Comparison of ENCODE assay signal across 9 mouse cellular contexts in genomic region chr3:55652321-55652720, GRCm38 (mm10).
A peak's percentile ranks its signal among the peaks of the same experiment; 100 is the strongest.
DNase-seq lines count a peak whose midpoint lies in the region; ATAC-seq and TF ChIP-seq lines count a peak whose summit lies in the region.
"Had no signal": no experiment of that assay in that cellular context is flagged by ENCODE, and none has a peak within 500 bp of the region (broad histone marks: within the 10 kb centered on the region; RNA-seq: fewer than 3 reads in every experiment).

No protein-coding gene starts in this region.

- H3K9me3 ChIP-seq in megakaryocyte, embryonic 14.5 days, result no peaks in the 10 kb centered on the region
- H3K9me3 ChIP-seq in midbrain, postnatal 0 days (ENCODE audit: low read length), result no peaks in the 10 kb centered on the region

- intact Hi-C loops in heart, postnatal 10 days (cut with DNase I), result no loop called here

- H3K9ac ChIP-seq in midbrain, postnatal 0 days (replicated peaks; ENCODE audit: low read length, poor library complexity, severe bottlenecking), result no peak overlapping the region

- ATAC-seq in midbrain, postnatal 0 days (ENCODE audit: low FRiP score), result no peak
- ATAC-seq: hindbrain, postnatal 0 days had no signal

- no peak overlapping the region for H3K27ac ChIP-seq in kidney, adult 2 months (ENCODE audit: insufficient read depth, low read depth, low read length)
- no peak overlapping the region for H3K27ac ChIP-seq in midbrain, postnatal 0 days (ENCODE audit: low read depth, low read length)
- H3K27ac ChIP-seq: hindbrain, postnatal 0 days had no signal

- TF ChIP-seq POLR2A in kidney, adult 2 months (IDR thresholded peaks at IDR 0.05; ENCODE audit: low read depth, low read length), result no peak

- DNase-seq in kidney, adult 2 months, result peak; percentile 39
- no peak for DNase-seq in kidney, adult 18-20 months
- DNase-seq in R1 (ENCODE audit: low read depth, low spot score), result peak; percentile 5
- peak; percentile 8 to 14 for DNase-seq in heart, postnatal 10 days
- DNase-seq in layer of hippocampus, postnatal 25 days (ENCODE audit: extremely low spot score in 1 of 2, low spot score in 1 of 2), result no peak
- no peak for DNase-seq in midbrain, postnatal 0 days (ENCODE audit: low spot score)
- DNase-seq in ovary, postnatal 10 days (ENCODE audit: low spot score), result no peak

- H3K4me2 ChIP-seq in midbrain, postnatal 0 days (ENCODE audit: low read depth, low read length, poor library complexity, severe bottlenecking), result no peak overlapping the region

- no peak for TF ChIP-seq CTCF in kidney, adult 2 months (conservative IDR thresholded peaks at IDR 0.05; ENCODE audit: insufficient read depth, insufficient read length, low read depth, low read length)
- no peak for TF ChIP-seq CTCF in midbrain, postnatal 0 days (IDR thresholded peaks at IDR 0.05)

- no peaks in the 10 kb centered on the region for H3K4me1 ChIP-seq in kidney, adult 2 months (ENCODE audit: control insufficient read depth, insufficient read depth, low read length)
- peaks cover 34% of the 10 kb centered on the region for H3K4me1 ChIP-seq in megakaryocyte, embryonic 14.5 days
- H3K4me1 ChIP-seq in midbrain, postnatal 0 days (ENCODE audit: insufficient read depth, low read length), result no peaks in the 10 kb centered on the region

- no peak overlapping the region for H3K4me3 ChIP-seq in kidney, adult 2 months (ENCODE audit: insufficient read depth, low read depth, low read length)
- peak overlapping the region; percentile 88 for H3K4me3 ChIP-seq in megakaryocyte, embryonic 14.5 days (replicated peaks)
- no peak overlapping the region for H3K4me3 ChIP-seq in midbrain, postnatal 0 days (ENCODE audit: low read depth, low read length)

- 27% methylated on average over 2 of the region's 2 CpGs for WGBS in kidney, adult 2 months
- WGBS in midbrain, postnatal 0 days, result 92% methylated on average over 2 of the region's 2 CpGs

- H3K36me3 ChIP-seq in kidney, adult 2 months (ENCODE audit: control insufficient read depth, insufficient read depth, low read length), result no peaks in the 10 kb centered on the region
- H3K36me3 ChIP-seq in megakaryocyte, embryonic 14.5 days (replicated peaks; ENCODE audit: low read length), result no peaks in the 10 kb centered on the region
- H3K36me3 ChIP-seq in midbrain, postnatal 0 days (ENCODE audit: insufficient read depth, low read length), result peaks cover 3% of the 10 kb centered on the region; the same call in 1 of the 2 replicates

- no peaks in the 10 kb centered on the region for H3K27me3 ChIP-seq in kidney, adult 2 months (replicated peaks; ENCODE audit: control insufficient read depth, insufficient read depth, low read length)
- peaks cover 70% of the 10 kb centered on the region for H3K27me3 ChIP-seq in megakaryocyte, embryonic 14.5 days (replicated peaks)
- no peaks in the 10 kb centered on the region for H3K27me3 ChIP-seq in midbrain, postnatal 0 days (ENCODE audit: insufficient read depth, low read length)

Comparison
In these comparisons a context has a peak if more than half of its experiments do, and no peak if none do; other contexts are left out.
1. DNase-seq: peak in kidney, adult 2 months (single experiment), R1 (single experiment) and heart, postnatal 10 days (2 of 2); none in kidney, adult 18-20 months (single experiment), layer of hippocampus, postnatal 25 days (0 of 2), midbrain, postnatal 0 days (single experiment) and ovary, postnatal 10 days (single experiment).